Mouse (Mus musculus) hematopoietic stem cell, adult 5-6 weeks (primary cell): Measurements from ENCODE around the gene Ralb. TPM values are rescaled to one million over a fixed set of nuclear protein-coding genes. Genes with fewer than 3 reads are reported as not detected.
A peak's percentile ranks its signal among the peaks of the same experiment; 100 is the strongest.

Experiments used
- ATAC-seq, 2 experiments: fragments of 125-278 bp in 1 of 2; replicated peaks in 1 of 2; 2 replicates each; pipeline ENCODE4 v1.8.0; 2016 to 2017; ENCODE audit warnings: inconsistent platforms in 2 of 2, mild to moderate bottlenecking in 2 of 2, moderate number of reproducible peaks in 2 of 2, low read depth in 1 of 2, moderate TSS enrichment in 1 of 2; ENCODE audit not compliant: low FRiP score in 2 of 2, poor library complexity in 2 of 2, severe bottlenecking in 2 of 2, insufficient read depth in 1 of 2, low TSS enrichment in 1 of 2
- total RNA-seq: library from RNA; stranded (forward); fragments of 172-1452, 232-1000 nt; gene quantifications from 2 replicates; pipeline ENCODE4 v1.2.3, GENCODE M21; 2017

The Ralb gene
- total RNA-seq, 1 experiment from 2014 or later, result 10.6 TPM

DNA sequence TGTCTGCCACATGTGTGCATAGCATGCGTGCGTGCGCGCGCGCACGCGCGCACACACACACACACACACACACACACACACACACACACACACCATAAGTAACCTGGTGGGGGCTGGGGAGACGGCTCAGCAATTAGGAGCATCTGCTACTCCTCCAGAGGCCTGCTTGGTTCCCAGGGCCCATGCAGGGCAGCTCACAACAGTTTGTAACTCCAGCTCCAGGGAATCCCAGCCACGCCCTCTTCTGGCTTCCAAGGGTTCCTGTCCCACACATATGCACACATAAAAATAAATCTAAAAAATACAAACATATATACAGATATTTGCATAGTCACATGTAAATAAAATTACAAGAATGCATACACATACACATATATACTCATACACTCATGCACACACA lies 1.9 kb downstream of the Ralb start:
- no peak for ATAC-seq

DNA sequence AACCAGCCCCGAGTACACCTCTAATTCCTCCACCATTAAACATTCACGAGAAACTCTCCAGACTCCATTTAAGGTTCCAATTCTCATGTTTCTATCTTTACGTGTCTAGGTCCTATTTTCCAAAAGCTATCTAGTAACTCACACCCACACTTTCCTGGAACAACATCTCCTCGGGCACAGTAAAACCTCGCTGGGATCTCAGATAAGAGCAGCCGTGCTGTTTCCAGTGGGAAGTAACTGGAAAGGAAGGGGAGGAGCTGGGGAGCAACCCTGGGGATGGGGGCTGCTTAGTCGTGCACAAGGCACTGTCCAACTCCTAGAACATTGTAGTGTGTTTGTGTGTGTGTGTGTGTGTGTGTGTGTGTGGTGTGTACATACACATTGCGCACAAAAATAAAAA lies 2.7 kb downstream of the Ralb start:
- ATAC-seq, result no peak

DNA sequence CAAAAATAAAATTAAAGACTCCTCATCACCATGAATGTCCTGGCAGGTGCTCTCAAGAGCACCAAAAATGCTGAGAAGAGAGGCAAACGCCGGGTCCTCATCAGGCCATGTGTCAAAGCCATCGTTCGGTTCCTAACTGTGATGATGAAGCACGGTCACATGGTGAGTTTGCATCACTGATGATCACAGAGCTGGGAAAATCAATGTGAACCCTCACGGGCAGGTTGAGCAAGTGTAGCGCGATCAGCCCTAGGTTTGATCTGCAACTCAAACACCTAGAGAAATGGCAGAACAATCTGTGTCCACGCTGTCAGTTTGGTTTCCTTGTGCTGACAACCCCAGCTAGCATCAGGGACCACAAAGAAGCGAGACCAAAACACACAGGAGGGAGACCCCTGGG lies 5.1 kb downstream of the Ralb start:
- no peak for ATAC-seq

DNA sequence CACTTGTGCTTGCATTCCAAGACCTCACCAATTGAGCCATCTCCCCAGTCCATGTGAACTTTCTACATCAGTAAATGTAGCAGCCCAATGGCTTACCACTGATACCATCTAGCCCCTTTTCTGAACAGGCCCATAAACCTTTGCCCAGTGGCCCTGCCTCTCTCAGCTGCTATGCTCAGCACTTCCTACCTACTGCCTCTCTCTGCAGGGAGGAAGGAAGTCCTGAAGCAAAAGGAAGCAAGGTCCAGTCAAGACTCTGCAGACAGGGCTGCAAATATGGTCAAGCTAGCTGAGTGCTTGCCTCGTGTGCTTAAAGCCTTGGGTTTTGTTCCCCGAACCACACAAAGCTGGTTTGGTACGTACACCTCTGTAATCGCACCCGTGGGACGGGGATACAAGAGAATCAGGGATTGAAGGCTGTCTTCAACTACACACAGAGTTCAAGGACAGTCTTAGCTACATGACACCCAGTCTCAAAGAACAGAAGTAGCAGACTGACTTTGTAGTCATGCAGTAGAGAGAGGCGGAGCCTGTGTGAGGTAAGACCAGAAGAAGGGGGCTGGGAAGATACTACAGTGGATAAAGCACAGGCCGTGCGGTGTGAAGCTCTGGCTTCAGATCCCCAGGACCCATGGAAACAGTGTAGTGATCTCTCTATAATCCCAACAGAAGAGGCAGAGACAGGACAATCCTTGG lies 5.9 kb downstream of the Ralb start:
- no peak for ATAC-seq

DNA sequence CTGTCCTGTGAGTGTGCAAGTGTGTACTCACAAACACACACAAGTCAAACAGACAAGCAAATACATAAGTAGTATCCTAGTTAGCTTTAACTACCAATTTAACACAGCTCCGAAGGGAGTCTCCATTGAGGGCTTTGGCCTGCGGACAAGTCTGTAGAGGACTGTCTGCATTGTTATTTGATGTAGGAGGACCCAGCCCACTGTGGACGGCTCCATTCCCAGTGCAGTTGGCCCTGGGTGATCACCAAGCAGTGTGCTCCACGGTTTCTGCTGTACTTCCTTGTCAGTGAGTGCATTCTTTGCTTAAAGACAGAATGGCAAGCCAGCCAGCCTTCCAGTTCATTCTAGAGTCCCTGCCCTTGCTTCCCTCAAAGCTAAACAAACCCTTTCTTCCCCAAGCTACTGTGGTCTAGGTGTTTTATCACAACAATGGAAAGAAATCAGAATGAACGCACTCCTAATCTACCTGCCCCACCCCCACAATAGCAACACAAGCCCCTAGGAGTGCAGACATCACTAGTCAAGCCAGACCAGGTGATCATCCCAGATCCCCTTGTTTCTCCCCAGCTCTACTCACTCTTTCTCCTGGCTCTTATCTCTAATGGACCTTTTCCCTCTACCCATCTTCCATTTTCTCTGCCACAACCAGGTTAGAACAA lies 7.1 kb downstream of the Ralb start:
- ATAC-seq, result no peak

DNA sequence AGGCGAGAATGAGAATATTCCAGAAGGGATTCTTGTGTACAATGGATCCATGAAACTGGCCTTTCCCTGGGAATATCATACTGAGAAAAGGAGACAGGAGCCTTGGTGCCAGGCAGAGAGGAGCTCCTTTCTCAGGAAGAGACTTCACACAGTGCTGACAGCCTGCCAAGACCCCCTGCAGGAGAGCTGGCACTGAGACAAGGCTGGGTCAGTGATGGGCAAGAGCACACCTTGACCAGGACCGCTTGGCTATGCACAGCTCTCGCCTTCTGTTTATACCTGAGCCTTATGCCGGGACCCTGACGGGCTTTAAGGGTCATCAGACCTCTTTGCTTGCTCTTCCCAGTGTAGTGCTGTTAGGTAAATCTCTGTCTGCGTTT lies 9.2 kb downstream of the Ralb start:
- ATAC-seq, result no peak

DNA sequence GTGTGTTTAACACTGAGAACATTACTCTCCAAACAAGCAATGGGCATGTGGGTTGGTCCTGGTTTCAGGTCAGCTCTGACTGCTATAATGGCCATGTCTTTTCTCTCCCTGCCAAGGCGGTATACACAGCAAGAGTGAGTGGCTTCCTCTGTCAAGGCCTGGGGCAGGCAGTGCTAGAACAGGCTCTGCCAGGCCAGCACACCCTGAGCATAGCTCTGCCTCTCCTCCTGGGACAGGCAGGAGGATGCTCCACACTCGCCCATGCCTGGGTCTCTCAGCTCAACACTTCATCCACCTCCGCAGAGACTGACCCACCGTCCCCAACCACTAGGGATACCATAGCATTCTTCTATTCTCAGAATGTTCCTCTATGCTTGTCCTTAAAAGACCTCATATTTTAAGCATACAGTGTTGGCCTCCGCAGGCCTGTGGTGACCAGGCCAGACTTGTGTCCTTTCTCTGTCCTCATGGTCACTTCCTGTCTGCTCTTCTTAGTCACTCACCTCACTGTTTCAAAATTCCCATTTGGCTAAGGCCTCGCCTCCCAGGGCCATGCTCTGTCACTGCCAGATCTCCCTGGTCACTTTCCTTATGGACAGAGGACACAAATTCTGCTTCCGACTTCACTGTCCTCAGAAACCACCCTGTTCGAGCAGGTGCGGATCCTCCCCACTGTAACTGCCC lies 9.7 kb downstream of the Ralb start:
- no peak for ATAC-seq

DNA sequence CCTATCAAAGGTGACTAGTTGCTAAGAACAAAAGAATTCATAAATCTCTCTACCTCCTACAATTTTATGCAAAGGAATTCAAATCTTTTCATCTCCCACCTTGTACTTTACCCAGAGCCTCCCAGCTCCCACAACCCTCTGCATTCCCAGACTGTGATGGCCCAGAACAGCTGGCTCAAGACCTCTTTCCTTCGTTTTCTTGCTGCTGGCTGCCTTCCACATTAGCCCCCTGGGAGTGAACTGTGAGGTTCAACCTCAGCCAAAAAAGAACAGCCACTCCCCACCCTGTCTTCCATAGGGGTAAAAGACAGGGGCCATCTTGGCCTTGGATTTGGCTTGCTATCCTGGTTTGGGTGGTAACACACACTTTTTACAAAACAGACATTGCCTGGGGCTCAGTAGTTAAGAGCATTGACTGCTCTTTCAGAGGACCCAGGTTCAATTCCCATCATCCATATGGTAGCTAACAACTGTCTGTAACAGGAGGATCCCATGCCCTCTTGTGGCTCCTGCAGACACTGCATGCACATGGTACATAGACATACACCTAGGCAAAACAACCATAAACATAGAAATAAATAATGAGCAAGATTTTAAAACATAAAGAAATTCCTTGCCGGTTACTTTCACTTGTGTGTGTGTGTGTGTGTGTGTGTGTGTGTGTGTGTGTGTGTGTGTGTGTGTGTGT lies 10.4 kb downstream of the Ralb start:
- no peak for ATAC-seq

DNA sequence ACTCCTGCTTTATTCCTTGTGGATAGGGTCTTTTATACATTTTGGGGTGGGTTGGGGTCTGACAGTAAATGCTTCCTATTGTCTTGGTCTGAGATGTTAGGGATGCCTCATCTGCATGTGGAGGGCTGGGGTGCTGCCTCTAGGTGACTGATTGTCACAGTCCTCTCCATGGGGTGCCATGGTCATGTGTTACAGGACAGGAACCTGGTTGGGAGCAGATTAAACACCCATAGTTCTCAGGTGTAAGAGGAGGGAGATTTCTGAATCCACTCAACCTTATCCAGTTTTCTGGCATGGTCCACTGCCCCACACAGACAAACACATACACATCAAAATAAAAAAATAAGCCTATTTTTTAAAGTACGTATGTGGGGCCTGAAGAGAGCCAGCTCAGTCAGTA lies 12.1 kb downstream of the Ralb start:
- no peak for ATAC-seq

DNA sequence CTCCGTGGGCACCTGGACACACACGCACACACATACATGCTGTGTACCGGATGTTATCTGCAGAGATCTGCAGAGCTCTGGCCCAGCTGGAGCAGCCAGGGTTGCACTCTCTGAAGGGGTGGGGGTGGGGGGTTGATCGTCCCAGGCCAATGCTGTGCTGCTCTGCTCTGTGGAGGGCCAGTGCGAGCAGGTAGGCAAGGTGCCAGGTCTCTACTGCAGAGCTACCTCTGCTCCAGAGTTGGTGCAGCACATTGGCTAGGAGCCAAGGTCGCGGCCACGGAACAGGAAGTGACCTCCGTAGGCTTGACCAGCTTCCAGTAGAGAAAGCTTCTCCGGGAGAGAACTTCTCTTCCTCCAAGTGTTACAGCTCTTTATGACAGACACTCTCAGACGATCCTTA lies 12.5 kb downstream of the Ralb start:
- peak; percentile 64 to 67 for ATAC-seq

DNA sequence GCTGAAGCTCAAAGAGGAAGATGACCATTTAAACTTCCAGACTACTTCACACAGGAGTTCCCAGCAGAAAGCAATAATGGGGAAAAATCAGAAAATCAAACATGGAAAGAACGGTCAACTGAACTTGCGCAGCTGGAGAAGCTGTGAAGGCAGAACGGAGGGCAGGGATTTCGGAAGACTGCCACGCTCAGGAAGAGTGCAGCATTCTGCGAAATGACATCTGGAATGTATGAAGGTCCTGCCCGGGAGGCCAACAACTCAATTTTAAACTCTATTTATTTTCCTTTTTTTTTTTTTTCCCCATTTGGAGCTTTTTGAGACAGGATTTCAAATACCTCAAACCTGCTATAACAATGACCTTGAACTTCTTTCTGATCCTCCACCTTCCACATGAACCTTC lies 13.8 kb downstream of the Ralb start:
- ATAC-seq, result no peak

DNA sequence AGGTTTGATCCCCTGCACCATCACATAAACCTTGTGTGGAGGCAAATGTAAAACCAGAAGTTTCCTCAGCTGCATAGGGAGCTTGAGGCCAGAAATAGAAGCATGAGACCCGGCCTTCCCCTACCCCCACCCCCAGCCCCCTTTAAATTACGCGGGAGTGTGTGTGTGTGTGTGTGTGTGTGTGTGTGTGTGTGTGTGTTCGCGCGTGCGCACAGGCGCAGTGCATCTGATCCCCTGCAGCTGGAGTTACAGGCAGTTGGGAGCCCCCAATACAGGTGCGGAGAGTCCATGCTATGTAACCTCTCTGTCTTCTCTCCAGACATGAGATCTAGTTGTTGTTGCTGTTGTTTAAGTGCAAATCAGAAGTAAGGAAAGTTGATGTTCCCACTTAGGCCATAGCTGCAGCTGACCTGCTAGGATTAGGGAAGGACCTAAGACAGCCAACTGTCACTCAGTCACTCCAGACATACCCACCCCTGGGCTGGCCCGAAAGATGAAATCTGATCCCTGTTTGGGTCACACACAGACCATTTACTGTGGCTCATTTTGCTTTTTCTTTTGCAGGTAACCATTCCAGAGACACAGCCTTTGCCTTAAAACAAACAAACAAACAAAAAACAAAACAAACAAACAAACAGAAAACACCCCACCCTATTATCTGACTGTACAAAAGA lies 16.5 kb downstream of the Ralb start:
- no peak for ATAC-seq

DNA sequence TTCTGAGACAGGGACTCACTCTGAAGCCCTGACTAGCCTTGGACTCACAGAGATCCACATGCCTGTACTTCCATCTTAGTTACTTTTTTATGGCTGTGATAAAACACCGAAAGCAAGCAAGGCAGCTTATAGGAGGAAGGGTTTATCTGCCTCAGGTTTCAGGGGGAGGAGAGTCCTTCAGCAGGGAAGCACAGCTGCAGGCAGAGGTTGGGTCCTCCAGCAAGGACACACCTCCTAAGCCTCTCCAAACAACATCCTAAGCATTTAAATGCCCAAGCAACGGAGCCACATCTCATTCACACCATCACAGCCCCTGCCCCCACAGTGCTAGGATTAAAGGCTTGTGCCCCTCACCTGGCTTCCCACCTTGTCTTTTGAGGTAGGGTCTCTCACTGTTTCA lies 18.8 kb downstream of the Ralb start:
- ATAC-seq, result no peak

DNA sequence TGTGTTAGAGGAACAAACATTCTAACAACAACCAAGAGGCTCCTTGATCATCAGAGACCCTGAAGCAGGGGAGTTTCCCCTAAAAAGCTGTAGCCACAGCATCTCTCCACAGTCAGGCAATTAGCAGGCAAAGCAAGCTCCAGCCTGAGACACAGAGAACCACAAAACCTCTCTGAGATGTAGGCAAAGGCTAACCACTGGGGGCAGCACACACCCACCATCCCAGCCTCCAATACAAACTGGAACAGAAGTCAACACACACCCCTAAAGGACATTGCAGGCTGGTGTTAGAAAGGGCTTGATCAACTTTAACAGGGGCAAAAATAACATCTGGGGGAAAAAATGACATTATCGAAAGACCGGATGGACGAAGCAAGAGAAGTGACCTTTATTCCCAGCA lies 20.1 kb downstream of the Ralb start:
- ATAC-seq, result peak; percentile 71 to 73

DNA sequence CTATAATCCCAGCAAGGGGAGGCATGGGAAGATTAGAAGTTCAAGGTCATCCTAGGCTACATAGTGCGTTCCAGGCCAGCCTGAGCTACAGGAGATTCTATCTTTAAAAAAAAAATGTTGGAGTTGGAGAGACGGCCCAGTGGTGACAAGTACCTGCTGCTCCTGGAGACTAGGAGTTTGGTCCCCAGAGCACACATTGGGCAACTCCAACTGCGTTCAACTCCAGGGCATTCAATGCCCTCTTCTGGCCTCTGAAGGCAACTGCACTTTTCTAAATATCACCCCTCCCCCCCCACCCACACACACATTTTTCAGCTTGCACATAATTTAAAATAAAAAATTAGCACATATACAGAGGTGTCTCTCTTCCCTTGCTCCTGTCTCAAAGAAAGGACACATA lies 21.7 kb downstream of the Ralb start:
- ATAC-seq, result no peak

DNA sequence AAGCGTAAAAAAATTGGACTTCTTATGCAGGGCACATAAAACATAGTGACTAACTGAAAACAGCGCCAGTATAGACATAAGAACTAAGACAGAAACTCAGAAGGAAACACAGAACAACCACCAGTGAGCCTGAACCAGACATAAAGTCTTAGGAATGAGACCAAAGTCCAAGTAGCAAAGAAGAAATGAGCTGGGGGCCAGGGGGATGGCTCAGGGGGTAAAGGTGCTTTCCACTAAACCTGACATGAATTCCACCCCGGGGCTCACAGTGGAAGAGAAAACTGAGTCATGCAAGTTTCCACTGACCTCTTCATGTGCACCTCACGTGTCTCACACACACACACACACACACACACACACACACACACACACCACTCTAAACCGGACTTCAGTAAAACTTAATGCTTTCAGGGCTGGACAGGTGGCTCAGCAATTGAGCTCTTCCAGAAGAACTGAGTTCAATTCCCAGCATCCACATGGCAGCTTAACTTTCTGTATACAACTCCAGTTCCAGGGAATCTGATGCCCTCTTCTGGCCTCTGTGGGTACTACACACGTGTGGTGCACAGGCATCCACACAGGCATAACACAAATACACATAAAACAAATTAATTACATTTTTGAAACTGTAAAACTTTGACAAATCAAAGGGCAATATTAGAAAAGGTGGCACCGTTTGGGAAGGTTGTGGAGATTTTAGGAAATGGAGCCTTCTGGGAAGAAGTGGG lies 23.2 kb downstream of the Ralb start:
- no peak for ATAC-seq

DNA sequence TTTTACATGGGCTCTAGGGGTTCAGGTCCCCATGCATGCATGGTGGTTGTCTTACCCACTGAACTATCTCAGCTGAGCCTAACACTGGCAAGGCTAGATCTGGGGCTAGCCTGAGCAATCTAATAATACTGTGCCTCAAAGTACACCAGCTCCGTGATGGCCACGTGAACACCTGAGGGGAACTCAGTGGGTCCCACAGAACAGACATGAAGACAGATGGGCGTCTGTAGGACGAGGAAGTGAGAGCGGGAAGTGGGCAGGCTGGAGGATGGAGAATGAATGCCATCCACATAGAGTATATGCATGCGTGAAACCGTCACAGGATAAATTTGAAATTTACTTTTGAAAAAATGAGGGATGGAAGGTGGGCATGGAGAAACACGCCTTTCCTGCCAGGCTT lies 23.9 kb downstream of the Ralb start:
- ATAC-seq, result no peak
